Mouse (Mus musculus) right cerebral cortex, adult 18-20 months (tissue): ENCODE results near the gene Tceal9.
A peak's percentile ranks its signal among the peaks of the same experiment; 100 is the strongest.
"Not testable (repeated sequence)": the region's sequence is repeated elsewhere in the genome, so short reads cannot be mapped to it uniquely, and the experiment has no call there.

ENCODE experiments used
- DNase-seq: peaks from one replicate; pipeline ENCODE4 v3.0.0; 2022; ENCODE audit warnings: mixed read lengths

Tceal9 gene

DNA sequence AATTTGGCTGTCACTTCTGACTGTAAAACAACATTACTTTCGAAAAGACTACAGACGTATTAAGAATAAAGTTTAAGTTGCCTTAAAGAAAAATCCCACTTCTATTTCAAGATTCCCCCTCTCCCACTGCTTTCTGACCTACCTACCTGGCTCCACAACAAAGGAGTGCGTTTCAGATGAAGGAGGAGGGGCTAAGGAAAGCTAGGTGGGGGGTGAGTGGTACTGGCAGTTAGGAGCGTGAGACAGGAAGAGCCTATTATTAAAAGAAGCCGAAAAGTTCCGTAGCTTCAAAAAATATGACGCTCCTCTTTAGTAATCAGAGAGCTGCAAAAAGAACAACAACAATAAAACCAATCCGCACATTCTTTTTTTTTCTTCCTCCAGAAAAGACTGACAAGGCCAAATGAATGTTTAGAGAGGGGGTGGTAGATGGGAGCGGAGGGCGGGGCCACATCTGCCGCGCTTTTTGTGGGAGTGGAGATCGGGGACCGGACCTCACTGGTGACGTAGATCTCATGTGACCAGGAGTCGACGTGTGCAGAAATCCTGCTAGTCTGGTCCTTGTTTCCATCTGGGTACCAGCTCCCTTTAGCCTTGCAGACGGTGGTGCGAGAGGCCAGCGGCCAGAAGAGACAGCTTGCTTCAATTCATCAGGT lies at the start of gene Tceal9:
TSS of gene Tceal9 (plus strand) at position 506 of the 656 bp plus-strand sequence.
- DNase-seq: peak; percentile 78

DNA sequence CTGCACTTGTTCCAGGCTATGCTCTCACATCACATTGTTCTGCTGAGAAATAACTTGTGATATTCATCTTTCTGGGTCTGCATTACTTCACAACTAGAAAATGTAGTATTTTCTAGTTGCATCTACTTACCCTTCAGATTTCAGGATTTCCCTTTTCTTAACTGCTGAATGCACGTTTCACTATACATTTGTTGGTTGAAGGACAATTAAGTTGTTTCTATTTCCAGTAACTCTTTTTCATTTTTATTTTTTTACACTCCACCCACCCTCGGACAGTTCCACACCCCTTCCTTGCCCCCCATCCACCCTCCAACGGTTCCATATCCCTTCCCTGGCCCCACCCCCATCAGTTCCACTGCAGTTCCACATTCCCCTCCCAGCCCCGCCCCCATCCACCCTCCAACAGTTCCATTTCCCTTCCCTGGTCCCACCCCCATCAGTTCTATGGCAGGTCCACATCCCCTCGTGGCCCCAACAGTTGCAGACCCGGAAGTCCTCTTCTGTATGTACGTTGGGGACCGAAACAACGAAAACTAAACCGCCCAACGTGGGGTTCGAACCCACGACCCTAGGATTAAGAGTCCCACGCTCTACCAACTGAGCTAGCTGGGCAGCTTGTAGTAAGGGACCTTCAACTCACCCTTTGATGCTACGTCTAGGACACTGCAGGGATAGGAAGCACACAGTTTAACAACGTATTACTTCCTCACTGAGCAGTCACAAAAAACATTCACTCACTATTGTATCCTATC lies 49.5 kb upstream of the Tceal9 start:
- no peak for DNase-seq

GRCm38 (mm10) chrX:136196873-136197272 lies 48.0 kb upstream of the Tceal9 start:
- no peak for DNase-seq

GRCm38 (mm10) chrX:136203257-136203656 lies 41.6 kb upstream of the Tceal9 start:
- no peak for DNase-seq

GRCm38 (mm10) chrX:136203664-136204066 lies 41.2 kb upstream of the Tceal9 start, which contains the start of gene Tceal5:
Tceal5 (minus strand) TSS chrX:136203876.
- DNase-seq: peak; percentile 72

GRCm38 (mm10) chrX:136204406-136204805 lies 40.5 kb upstream of the Tceal9 start:
- DNase-seq: no peak

DNA sequence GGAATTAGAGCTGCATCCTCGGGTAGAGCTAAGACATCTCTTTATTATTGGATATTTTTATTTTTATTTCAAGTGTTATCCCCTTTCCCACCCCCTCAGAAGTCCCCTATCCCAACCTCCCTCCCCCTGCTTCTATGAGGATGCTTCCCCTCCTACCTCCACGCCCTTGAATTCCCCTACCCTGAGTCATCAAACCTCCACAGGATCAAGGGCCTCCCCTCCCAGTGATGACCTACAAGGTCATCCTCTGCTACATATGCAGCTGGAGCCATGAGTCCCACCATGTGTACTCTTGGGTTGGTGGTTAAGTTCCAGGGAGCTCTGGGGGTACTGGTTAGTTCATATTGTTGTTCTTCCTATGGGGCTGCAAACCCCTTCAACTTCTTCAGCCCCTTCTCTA lies 31.5 kb upstream of the Tceal9 start:
- no peak for DNase-seq

DNA sequence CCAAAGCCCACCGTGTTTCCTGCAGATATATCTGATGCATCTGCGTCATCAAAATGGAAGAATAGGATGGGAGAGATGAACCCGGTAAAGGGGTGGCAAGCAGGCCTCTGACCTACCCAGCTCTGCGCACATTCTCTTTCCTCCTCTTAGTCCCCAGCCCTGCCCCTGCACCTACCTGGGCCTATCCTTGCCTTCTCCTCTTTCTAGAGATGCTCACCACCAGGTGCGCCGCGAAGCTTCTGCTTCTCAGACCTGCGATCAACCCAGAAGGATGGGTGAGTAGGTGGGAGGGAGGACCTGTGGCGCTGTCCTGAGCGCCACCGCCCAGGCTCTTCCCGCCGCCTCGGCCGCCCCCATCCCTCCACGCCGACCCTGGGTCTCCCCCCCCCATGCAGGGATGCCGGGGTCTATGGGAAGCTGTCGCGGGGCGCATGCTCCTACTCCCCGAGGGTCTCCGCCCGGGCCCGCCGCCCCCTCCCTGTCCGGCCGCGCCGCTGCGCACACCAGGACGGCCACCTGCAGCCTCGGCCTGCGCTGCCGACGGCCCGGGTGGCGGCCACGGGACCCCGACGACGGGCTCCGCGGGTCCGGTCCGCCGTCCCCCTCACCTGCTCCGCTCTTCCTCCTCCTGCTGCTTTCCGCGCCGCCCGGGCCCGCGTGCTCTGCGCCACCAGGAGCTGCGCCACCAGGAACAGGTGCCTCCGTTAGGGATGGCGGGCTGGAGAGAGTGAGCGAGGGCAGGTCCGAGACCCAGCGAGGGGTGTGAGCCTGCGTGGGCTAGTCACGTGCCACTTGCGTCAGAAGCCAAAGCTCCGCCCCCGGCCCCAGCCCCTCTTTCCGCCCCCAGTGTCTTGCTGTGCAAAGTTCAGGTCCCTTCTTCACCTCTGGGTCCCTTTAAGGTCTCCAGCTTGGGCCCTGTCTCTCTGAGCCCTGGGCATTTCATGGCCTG lies 29.9 kb upstream of the Tceal9 start, which contains the start of the genes Tceal7 and Bex1:
TSS of gene Tceal7 (plus strand) at position 51 of the 949 bp plus-strand sequence.
TSS of gene Bex1 (minus strand) at position 785 of the 949 bp plus-strand sequence.
- not testable (repeated sequence) for DNase-seq

- no peak for DNase-seq
Measured at GRCm38 (mm10) chrX:136216303-136216702, 28.6 kb upstream of the Tceal9 start.

DNA sequence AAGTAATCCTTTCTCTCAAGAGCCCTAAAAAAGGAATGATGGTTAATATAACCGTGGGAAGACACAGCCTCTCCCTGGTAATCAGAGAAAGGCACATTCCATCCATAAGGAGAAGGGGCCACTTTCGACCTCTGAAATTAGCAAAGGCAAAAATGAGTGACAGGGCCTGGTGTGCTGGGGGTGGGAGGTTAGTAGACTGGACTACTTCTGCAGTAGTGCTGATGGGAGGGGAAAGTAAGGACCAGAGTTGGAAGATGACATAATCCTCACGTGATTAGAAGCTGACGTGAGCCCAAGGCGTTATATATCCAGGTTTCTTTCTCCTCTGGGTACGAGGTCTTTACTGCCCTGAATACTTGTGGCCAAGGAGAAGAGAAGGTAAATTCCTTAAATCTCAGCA lies 21.2 kb upstream of the Tceal9 start:
- no peak for DNase-seq

GRCm38 (mm10) chrX:136227768-136228167 lies 17.1 kb upstream of the Tceal9 start:
- no peak for DNase-seq

DNA sequence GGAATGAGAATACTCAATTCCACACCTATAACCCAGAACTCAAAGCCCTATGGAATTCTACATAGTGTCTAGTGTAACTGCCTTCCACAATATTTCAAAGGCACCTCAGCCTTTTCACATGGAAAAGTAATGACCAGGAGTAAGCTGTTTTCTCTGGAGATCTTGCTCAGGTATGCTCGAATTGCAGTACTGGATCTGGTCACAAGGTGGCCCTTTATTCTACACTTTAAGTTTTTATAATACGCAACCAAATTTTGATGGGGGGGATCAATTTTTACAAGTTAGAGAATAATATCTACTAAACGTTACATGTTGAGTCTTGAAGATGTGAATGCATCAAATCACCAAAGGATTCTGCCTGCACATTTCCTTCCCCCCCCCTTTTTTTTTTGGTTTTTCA lies 6.8 kb upstream of the Tceal9 start:
- peak; percentile 7 for DNase-seq

- no peak for DNase-seq
Measured at GRCm38 (mm10) chrX:136243181-136243580, 1.7 kb upstream of the Tceal9 start.

DNA sequence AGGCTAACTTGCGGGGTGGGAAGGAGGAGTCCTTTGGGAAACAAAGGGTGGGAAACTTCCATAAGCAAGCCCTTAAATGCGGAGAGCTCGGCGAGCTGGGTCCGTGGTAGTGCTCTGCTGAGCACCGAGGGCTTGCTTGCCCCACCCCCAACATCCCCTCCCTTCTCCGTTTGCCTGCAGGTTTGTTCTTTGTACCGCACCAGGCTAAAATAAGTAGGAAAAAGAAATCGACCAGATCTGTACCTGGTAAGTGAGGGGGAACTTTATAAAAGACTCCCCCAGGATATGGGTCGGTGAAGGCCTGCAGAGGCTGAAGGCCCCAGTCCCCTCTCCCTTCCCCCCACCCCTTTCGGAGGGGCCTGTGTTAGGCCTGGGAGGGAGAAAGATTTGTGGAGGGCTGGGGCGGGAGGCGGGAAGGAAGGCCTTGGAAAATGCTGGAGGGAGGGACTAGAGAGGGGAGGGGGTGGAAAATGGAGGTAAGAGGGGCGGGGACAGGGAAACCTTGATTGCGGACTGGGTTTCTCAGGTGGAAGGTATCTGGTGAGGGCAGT lies 717 bp downstream of the Tceal9 start:
- DNase-seq: no peak

DNA sequence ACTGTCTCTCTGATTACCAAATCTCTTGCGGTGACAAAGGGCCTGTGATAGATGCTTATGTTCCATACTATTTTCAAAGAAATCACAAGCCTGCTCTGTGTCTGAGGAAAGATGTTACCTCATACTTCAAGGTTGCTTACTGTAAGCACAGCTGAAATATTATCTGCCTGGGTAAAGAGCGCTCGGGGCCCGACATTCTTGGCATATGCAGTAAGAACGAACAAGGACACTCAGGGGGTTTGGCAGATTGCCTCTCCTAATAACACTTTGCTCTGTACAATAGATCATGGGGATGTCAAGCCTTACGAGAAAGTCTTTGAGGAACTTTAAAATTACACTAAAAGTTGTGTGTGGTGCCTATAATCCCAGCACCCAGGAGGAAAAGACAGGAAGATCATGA lies 3.9 kb downstream of the Tceal9 start:
- no peak for DNase-seq

- no peak for DNase-seq
Measured at GRCm38 (mm10) chrX:136249671-136250070, 4.8 kb downstream of the Tceal9 start.

- no peak for DNase-seq
Measured at GRCm38 (mm10) chrX:136252023-136252729, 7.3 kb downstream of the Tceal9 start.

GRCm38 (mm10) chrX:136267720-136268119 lies 22.8 kb downstream of the Tceal9 start:
- DNase-seq: no peak

DNA sequence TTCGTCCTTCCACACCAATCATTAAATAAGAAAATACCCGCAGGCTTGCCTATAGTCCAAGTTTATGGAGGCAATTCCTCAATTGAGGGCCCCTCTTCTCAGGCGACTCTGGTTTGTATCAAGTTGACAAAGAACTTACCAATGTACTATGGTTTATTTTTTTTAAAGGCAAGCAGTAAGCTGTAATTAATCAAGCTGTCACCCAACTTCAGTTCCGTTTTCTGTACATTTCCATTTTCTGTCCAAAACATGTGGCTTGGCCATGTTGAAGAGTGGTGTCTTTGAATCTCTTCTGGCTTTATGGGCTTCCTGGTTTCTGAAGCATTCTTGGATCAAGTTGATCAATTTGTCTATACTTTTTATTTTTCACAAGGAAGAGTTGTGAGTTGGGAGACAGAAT lies 23.3 kb downstream of the Tceal9 start:
- no peak for DNase-seq

GRCm38 (mm10) chrX:136269743-136270392 lies 25.0 kb downstream of the Tceal9 start, which contains the start of gene Bex3:
Bex3 (plus strand) TSS chrX:136270253.
- DNase-seq: peak; percentile 38

DNA sequence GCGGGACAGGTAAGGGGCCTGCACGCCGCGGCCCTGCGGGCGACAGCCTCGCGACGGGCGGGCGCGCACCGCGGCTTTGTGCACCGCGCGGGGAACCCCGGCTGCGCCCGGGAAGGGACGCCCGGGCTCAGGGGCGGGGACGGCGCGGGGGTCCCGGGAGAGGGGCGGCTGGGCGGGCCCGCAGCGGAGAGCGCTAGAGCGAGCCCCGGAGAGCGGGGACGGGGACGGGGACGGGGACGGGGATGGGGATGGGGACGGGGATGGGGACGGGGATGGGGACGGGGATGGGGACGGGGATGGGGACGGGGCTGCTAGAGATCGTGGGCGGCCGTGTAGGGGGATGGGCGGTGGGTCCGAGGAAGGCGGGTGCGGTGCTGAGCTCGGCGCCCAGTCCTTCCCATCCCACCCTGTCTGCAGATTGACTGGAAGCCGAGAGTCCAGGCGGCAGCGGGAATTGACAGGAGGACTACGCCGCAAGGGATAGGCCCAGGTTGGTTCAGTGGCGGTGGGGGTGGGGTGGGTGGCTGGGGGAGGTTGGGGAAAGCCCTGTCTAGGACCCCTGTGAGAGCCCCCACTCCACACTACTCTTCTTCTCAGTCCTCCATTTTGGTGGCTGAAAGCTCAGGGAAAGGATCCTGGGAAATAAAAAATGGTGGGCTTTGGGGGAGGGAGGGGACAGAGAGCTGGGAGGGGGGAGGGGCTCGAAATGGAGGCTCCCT lies 25.7 kb downstream of the Tceal9 start:
- not testable (repeated sequence) for DNase-seq
